Mouse (Mus musculus) CH12.LX (cell line): ENCODE results near the gene Glo1. TPM values are rescaled to one million over a fixed set of nuclear protein-coding genes. Genes with fewer than 3 reads are reported as not detected.
"Not testable (repeated sequence)": the region's sequence is repeated elsewhere in the genome, so short reads cannot be mapped to it uniquely, and the experiment has no call there.

ENCODE experiments used
- DNase-seq: peaks from one replicate; pipeline ENCODE4 v3.0.0-alpha.2; 2013; ENCODE audit errors: extremely low read depth
- H3K27ac ChIP-seq: 2 replicates; pipeline ENCODE4 v1.5.1; 2012; ENCODE audit warnings: low read depth, mild to moderate bottlenecking, control low read depth, moderate library complexity; ENCODE audit not compliant: insufficient read depth
- H3K27me3 ChIP-seq: replicated peaks from 2 replicates; pipeline ENCODE3; 2012; ENCODE audit warnings: inconsistent platforms
- H3K36me3 ChIP-seq, 2 experiments: replicated peaks in 1 of 2; 2 replicates each; pipeline versions ENCODE3 to v1.6.1; 2012; ENCODE audit warnings: inconsistent platforms in 1 of 2, low read length in 1 of 2, mild to moderate bottlenecking in 1 of 2, mixed read lengths in 1 of 2, moderate library complexity in 1 of 2; ENCODE audit not compliant: control insufficient read depth in 1 of 2, insufficient read depth in 1 of 2
- H3K4me1 ChIP-seq, 2 experiments: 2 replicates each; pipeline ENCODE4 v1.6.1; 2012; ENCODE audit warnings: inconsistent platforms in 1 of 2, moderate library complexity in 1 of 2; ENCODE audit not compliant: insufficient read depth in 2 of 2, control insufficient read depth in 1 of 2
- H3K4me2 ChIP-seq: 2 replicates; pipeline ENCODE4 v1.6.1; 2012; ENCODE audit warnings: low read depth, mild to moderate bottlenecking, control low read depth; ENCODE audit not compliant: poor library complexity, insufficient read depth, severe bottlenecking
- H3K4me3 ChIP-seq, 3 experiments: fragments of 150-350 bp in 1 of 3; sonication (generic) in 1 of 3; replicated peaks in 1 of 3; 2 replicates each; pipeline versions ENCODE3 to v1.5.1; 2011 to 2012; ENCODE audit warnings: low read depth in 2 of 3, low read length in 2 of 3, mild to moderate bottlenecking in 2 of 3, moderate library complexity in 2 of 3, control low read depth in 1 of 3, improper control_type of control experiment in 1 of 3, inconsistent platforms in 1 of 3, mixed read lengths in 1 of 3; ENCODE audit not compliant: poor library complexity in 1 of 3
- H3K79me2 ChIP-seq: replicated peaks from 2 replicates; pipeline ENCODE4 v1.6.1; 2012; ENCODE audit warnings: mild to moderate bottlenecking, moderate library complexity; ENCODE audit not compliant: control insufficient read depth, poor library complexity, insufficient read depth, severe bottlenecking; ENCODE audit errors: extremely low read depth
- H3K9ac ChIP-seq: 2 replicates; pipeline ENCODE4 v1.6.1; 2012; ENCODE audit warnings: low read depth, mild to moderate bottlenecking, control low read depth, moderate library complexity; ENCODE audit not compliant: insufficient read depth
- H3K9me3 ChIP-seq: replicated peaks from 2 replicates; pipeline ENCODE3; 2012; ENCODE audit warnings: low read length, inconsistent platforms, mixed read lengths
- CHD2 ChIP-seq: IDR thresholded peaks from 2 replicates; pipeline ENCODE4 v1.6.1; 2011; ENCODE audit warnings: low read length, improper control_type of control experiment
- CTCF ChIP-seq, 2 experiments: IDR thresholded peaks in 1 of 2; conservative IDR thresholded peaks in 1 of 2; 2 replicates each; pipeline ENCODE4 v1.5.1; 2011 to 2012; ENCODE audit warnings: low read depth in 2 of 2, low read length in 2 of 2, improper control_type of control experiment in 1 of 2, inconsistent platforms in 1 of 2, mild to moderate bottlenecking in 1 of 2, moderate library complexity in 1 of 2
- E2F4 ChIP-seq: IDR thresholded peaks from 2 replicates; pipeline ENCODE4 v1.6.1; 2011; ENCODE audit warnings: low read depth, low read length, improper control_type of control experiment; ENCODE audit not compliant: insufficient replicate concordance
- ETS1 ChIP-seq: conservative IDR thresholded peaks from 2 replicates; pipeline ENCODE4 v1.6.1; 2012; ENCODE audit warnings: low read depth, mild to moderate bottlenecking, inconsistent platforms, low read length, improper control_type of control experiment, moderate library complexity
- IRF4 ChIP-seq: IDR thresholded peaks from 2 replicates; pipeline ENCODE4 v1.6.1; 2014; ENCODE audit warnings: low read depth, mild to moderate bottlenecking, inconsistent platforms, low read length, improper control_type of control experiment
- JUN ChIP-seq: IDR thresholded peaks from 2 replicates; pipeline ENCODE4 v1.6.1; 2011; ENCODE audit warnings: low read depth, mild to moderate bottlenecking, low read length, improper control_type of control experiment, moderate library complexity; ENCODE audit not compliant: insufficient read depth
- JUND ChIP-seq: conservative IDR thresholded peaks from 2 replicates; pipeline ENCODE4 v1.6.1; 2011; ENCODE audit warnings: low read depth, low read length, improper control_type of control experiment
- MAX ChIP-seq: IDR thresholded peaks from 2 replicates; pipeline ENCODE4 v1.6.1; 2011; ENCODE audit warnings: low read length, improper control_type of control experiment
- MAZ ChIP-seq: IDR thresholded peaks from 2 replicates; pipeline ENCODE4 v1.6.1; 2012; ENCODE audit warnings: low read depth, mild to moderate bottlenecking, inconsistent platforms, low read length, improper control_type of control experiment, moderate library complexity
- MEF2A ChIP-seq: IDR thresholded peaks from 2 replicates; pipeline ENCODE4 v1.6.1; 2014; ENCODE audit warnings: low read depth, mild to moderate bottlenecking, inconsistent platforms, low read length, improper control_type of control experiment, borderline replicate concordance
- NELFE ChIP-seq: IDR thresholded peaks from 2 replicates; pipeline ENCODE4 v1.6.1; 2011; ENCODE audit warnings: low read depth, low read length, improper control_type of control experiment
- NRF1 ChIP-seq: IDR thresholded peaks from 2 replicates; pipeline ENCODE4 v1.6.1; 2014; ENCODE audit warnings: low read depth, mild to moderate bottlenecking, inconsistent platforms, low read length, improper control_type of control experiment, moderate library complexity
- POLR2A ChIP-seq: IDR thresholded peaks from 2 replicates; pipeline ENCODE4 v1.6.1; 2011; ENCODE audit warnings: low read depth, mild to moderate bottlenecking, improper control_type of control experiment, low read length
- POLR2AphosphoS2 ChIP-seq: IDR thresholded peaks from 2 replicates; pipeline ENCODE4 v1.6.1; 2011; ENCODE audit warnings: low read depth, low read length, improper control_type of control experiment
- RCOR1 ChIP-seq: conservative IDR thresholded peaks from 2 replicates; pipeline ENCODE4 v1.6.1; 2012; ENCODE audit warnings: low read depth, mild to moderate bottlenecking, inconsistent platforms, low read length, improper control_type of control experiment
- SMC3 ChIP-seq: IDR thresholded peaks from 2 replicates; pipeline ENCODE4 v1.6.1; 2011; ENCODE audit warnings: low read depth, low read length, improper control_type of control experiment
- TBP ChIP-seq: conservative IDR thresholded peaks from 2 replicates; pipeline ENCODE4 v1.6.1; 2011; ENCODE audit warnings: low read depth, low read length, improper control_type of control experiment
- TCF12 ChIP-seq: IDR thresholded peaks from 2 replicates; pipeline ENCODE4 v1.6.1; 2014; ENCODE audit warnings: low read depth, mild to moderate bottlenecking, inconsistent platforms, low read length, improper control_type of control experiment
- UBTF ChIP-seq: IDR thresholded peaks from 2 replicates; pipeline ENCODE4 v1.6.1; 2012; ENCODE audit warnings: low read depth, mild to moderate bottlenecking, inconsistent platforms, low read length, improper control_type of control experiment, moderate library complexity
- USF1 ChIP-seq: IDR thresholded peaks from 2 replicates; pipeline ENCODE4 v1.6.1; 2014; ENCODE audit warnings: low read depth, mild to moderate bottlenecking, inconsistent platforms, low read length, improper control_type of control experiment
- USF2 ChIP-seq: conservative IDR thresholded peaks from 2 replicates; pipeline ENCODE4 v1.6.1; 2011; ENCODE audit warnings: low read depth, low read length, improper control_type of control experiment
- ZC3H11A ChIP-seq: IDR thresholded peaks from 2 replicates; pipeline ENCODE4 v1.6.1; 2012; ENCODE audit warnings: low read depth, mild to moderate bottlenecking, inconsistent platforms, low read length, improper control_type of control experiment
- ZMIZ1 ChIP-seq: IDR thresholded peaks from 2 replicates; pipeline ENCODE4 v1.6.1; 2012; ENCODE audit warnings: low read depth, mild to moderate bottlenecking, inconsistent platforms, low read length, improper control_type of control experiment
- dilution Hi-C: fragments of 300-500 bp; cut with MboI; formaldehyde crosslinking; loops from 2 replicates; pipeline ENCODE4 v1.14.3; 2020; ENCODE audit warnings: low sequenced_read_pairs; ENCODE audit not compliant: extremely low pct_unique_long_range_greater_than_20kb, extremely low pct_ligation_motif_present
- in situ Hi-C: fragments of 300-500 bp; cut with MboI; formaldehyde crosslinking; loops from 3 replicates; pipeline ENCODE4 v1.14.3; 2019; ENCODE audit warnings: low sequenced_read_pairs, low pct_ligation_motif_present, low pct_unique_long_range_greater_than_20kb, mixed read lengths
- polyA plus RNA-seq: library from polyadenylated mRNA; unstranded; fragments of >175 nt; gene quantifications from 2 replicates; pipeline ENCODE4 v1.2.1, GENCODE M21; 2012; ENCODE audit warnings: low read depth; ENCODE audit not compliant: insufficient read length
- total RNA-seq, 2 experiments: library from RNA; depleted of rRNA; stranded (reverse); fragments of 300-350 nt in 1 of 2; fragments of >200 nt in 1 of 2; gene quantifications; 2 replicates each; pipeline ENCODE4 v1.2.3; 2012 to 2014

Glo1 gene
- total RNA-seq (2012; rRNA removed) (143 and 155 TPM in 2 replicates), total RNA-seq (2014; rRNA removed) (283 and 307 TPM in 2 replicates), polyA plus RNA-seq (170 and 194 TPM in 2 replicates)

GRCm38 (mm10) chr17:30626719-30627118 lies at the start of gene Glo1:
Gene Glo1, minus strand, starts transcription at chr17:30626871.
- H3K79me2 ChIP-seq, H3K9me3 ChIP-seq, H3K4me3 ChIP-seq, H3K27me3 ChIP-seq, H3K27ac ChIP-seq, dilution Hi-C loops, DNase-seq, in situ Hi-C loops, H3K4me1 ChIP-seq, H3K9ac ChIP-seq, H3K4me2 ChIP-seq, H3K36me3 ChIP-seq: not testable (repeated sequence)

- dilution Hi-C loops = no loop called here
- H3K9me3 ChIP-seq = peaks cover 10% of the 10 kb centered on the region
Measured at GRCm38 (mm10) chr17:30675021-30675740, 48.5 kb upstream of the Glo1 start.

DNA sequence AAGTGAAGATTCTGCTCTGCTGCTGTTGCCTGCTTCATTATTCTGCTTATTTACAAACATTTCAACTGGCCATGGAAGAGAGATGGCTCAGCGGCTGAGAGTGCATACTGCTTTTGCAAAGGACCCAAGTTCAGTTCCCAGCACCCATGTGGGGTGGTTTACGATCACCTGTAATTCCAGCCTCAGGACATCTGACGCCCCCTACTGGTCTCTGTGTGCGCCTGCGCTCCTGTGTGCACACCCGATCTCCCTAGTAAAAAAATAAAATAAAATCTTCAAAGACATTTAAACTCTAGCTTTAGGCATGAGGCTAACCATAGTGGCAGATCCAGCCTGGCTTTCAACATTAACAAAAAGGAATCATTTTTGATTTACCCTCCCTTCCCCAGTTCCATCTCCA lies 46.4 kb upstream of the Glo1 start:
- no peaks in the 10 kb centered on the region for H3K36me3 ChIP-seq
- in situ Hi-C loops = no loop called here

More at GRCm38 (mm10) chr17:30675021-30675740, 48.5 kb upstream of the Glo1 start:
- Histone ChIP-seq H3K4me1 (no peaks in the 10 kb centered on the region), H3K27ac (no peak overlapping the region), H3K36me3 (no peaks in the 10 kb centered on the region), H3K27me3 (no peaks in the 10 kb centered on the region), H3K4me3 (no peak overlapping the region), H3K9ac (no peak overlapping the region), H3K79me2 (no peaks in the 10 kb centered on the region), H3K4me2 (no peak overlapping the region)
- in situ Hi-C loops = no loop called here
- no peak for TF ChIP-seq USF2
- TF ChIP-seq TCF12 = no peak
- no peak for TF ChIP-seq POLR2A
- no peak for TF ChIP-seq USF1
- TF ChIP-seq UBTF = no peak
- TF ChIP-seq MAZ = no peak
- no peak for TF ChIP-seq ETS1
- no peak for TF ChIP-seq RCOR1
- no peak for TF ChIP-seq MAX
- no peak for TF ChIP-seq NRF1
- no peak for TF ChIP-seq TBP
- TF ChIP-seq NELFE = no peak
- TF ChIP-seq ZMIZ1 = no peak
- no peak for TF ChIP-seq MEF2A
- TF ChIP-seq JUN = no peak
- TF ChIP-seq IRF4 = no peak
- TF ChIP-seq CHD2 = no peak
- TF ChIP-seq POLR2AphosphoS2 = no peak
- no peak for DNase-seq

More for the DNA sequence above, 46.4 kb upstream of the Glo1 start:
- H3K4me2 ChIP-seq = no peak overlapping the region
- no peak overlapping the region for H3K27ac ChIP-seq
- H3K79me2 ChIP-seq = no peaks in the 10 kb centered on the region
- no peaks in the 10 kb centered on the region for H3K4me1 ChIP-seq
- no peak overlapping the region for H3K9ac ChIP-seq
- TF ChIP-seq MAX (no peak), JUND (no peak), ZC3H11A (no peak), SMC3 (no peak), NRF1 (no peak), E2F4 (no peak), CTCF (conservative IDR thresholded peaks at IDR 0.05 in 1 of 2, IDR thresholded peaks at IDR 0.05 in 1 of 2; ENCODE audit: low read depth in 2 of 2, low read length in 2 of 2) (peak; percentile 25 to 30; a peak in 3 of 4 replicates)
- TF ChIP-seq, all 38 proteins: peak for 1
- DNase-seq = no peak
- dilution Hi-C loops = no loop called here
- no peaks in the 10 kb centered on the region for H3K27me3 ChIP-seq
- peaks cover 6% of the 10 kb centered on the region for H3K9me3 ChIP-seq
- H3K4me3 ChIP-seq = no peak overlapping the region
